In the genomic region with DNA sequence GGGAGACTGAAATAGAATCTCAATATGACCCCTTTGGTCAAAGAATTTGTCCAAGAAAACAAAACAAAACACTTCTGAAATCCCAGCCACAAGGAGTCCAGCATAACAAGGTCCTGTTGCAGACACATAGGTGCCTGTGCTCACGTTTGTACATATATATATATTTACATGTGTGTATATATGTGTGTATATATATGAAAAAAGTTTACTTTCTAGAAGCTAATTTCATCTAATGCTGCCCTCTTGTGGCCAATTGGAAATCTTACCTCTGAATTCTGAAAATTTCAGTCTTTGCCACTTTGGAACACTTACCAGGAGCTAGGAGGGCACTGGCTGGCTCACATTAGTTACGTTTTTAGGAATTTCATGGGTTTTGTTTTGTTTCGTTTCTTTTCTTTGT, we compare ENCODE assay signal across 11 mouse cellular contexts. TPM values are rescaled to one million over a fixed set of nuclear protein-coding genes. Genes with fewer than 3 reads are reported as not detected.
DNase-seq lines count a peak whose midpoint lies in the region; ATAC-seq and TF ChIP-seq lines count a peak whose summit lies in the region.
"Had no signal": no experiment of that assay in that cellular context is flagged by ENCODE, and none has a peak within 500 bp of the region (broad histone marks: within the 10 kb centered on the region; RNA-seq: fewer than 3 reads in every experiment).

No protein-coding gene starts in this region.

- H3K4me2 ChIP-seq in hindbrain, embryonic 11.5 days (replicated peaks; ENCODE audit: low read depth, low read length), result no peak overlapping the region
- H3K4me2 ChIP-seq in neural tube, embryonic 15.5 days, result no peak overlapping the region
- no peak overlapping the region for H3K4me2 ChIP-seq in stomach, postnatal 0 days (replicated peaks; ENCODE audit: low read depth)
- no peak overlapping the region for H3K4me2 ChIP-seq in forebrain, embryonic 12.5 days
- H3K4me2 ChIP-seq: kidney, embryonic 15.5 days had no signal

- DNase-seq in hindbrain, embryonic 11.5 days (ENCODE audit: low spot score), result peak; percentile 49
- DNase-seq in hindbrain, embryonic 10.5 days (ENCODE audit: low spot score), result no peak
- peak; percentile 13 for DNase-seq in neural tube, embryonic 10.5 days (ENCODE audit: extremely low spot score, low spot score)
- peak; percentile 65 for DNase-seq in adipocyte (ENCODE audit: low spot score)
- DNase-seq in stomach, postnatal 0 days (ENCODE audit: low spot score), result no peak
- no peak for DNase-seq in gastrocnemius, adult 8-10 months (ENCODE audit: low spot score in 2 of 2)
- DNase-seq: adrenal gland, postnatal 25 days; lung, adult 2 months had no signal

- no peaks in the 10 kb centered on the region for H3K4me1 ChIP-seq in hindbrain, embryonic 11.5 days (replicated peaks; ENCODE audit: control insufficient read depth, insufficient read depth, low read length)
- no peaks in the 10 kb centered on the region for H3K4me1 ChIP-seq in hindbrain, embryonic 10.5 days (replicated peaks)
- no peaks in the 10 kb centered on the region for H3K4me1 ChIP-seq in neural tube, embryonic 15.5 days
- H3K4me1 ChIP-seq in stomach, postnatal 0 days (replicated peaks; ENCODE audit: control insufficient read depth, insufficient read depth), result no peaks in the 10 kb centered on the region
- no peaks in the 10 kb centered on the region for H3K4me1 ChIP-seq in forebrain, embryonic 12.5 days
- H3K4me1 ChIP-seq: kidney, embryonic 15.5 days had no signal

- WGBS in hindbrain, embryonic 11.5 days, result 20% methylated on average over 3 of the region's 3 CpGs
- WGBS in hindbrain, embryonic 10.5 days, result 24% methylated on average over 3 of the region's 3 CpGs
- WGBS in neural tube, embryonic 15.5 days, result 37% methylated on average over 3 of the region's 3 CpGs
- WGBS in stomach, postnatal 0 days, result 7% methylated on average over 3 of the region's 3 CpGs
- 23% methylated on average over 3 of the region's 3 CpGs for WGBS in forebrain, embryonic 12.5 days

- peak; percentile 67 for TF ChIP-seq CTCF in stomach, postnatal 0 days (IDR thresholded peaks at IDR 0.05; ENCODE audit: low read depth)

- no peak overlapping the region for H3K27ac ChIP-seq in hindbrain, embryonic 11.5 days (ENCODE audit: low read depth, low read length)
- H3K27ac ChIP-seq in hindbrain, embryonic 10.5 days, result no peak overlapping the region
- no peak overlapping the region for H3K27ac ChIP-seq in neural tube, embryonic 15.5 days (replicated peaks)
- no peak overlapping the region for H3K27ac ChIP-seq in stomach, postnatal 0 days (replicated peaks)
- H3K27ac ChIP-seq in forebrain, embryonic 12.5 days, result no peak overlapping the region
- H3K27ac ChIP-seq: kidney, embryonic 15.5 days had no signal

- TF ChIP-seq EP300 in stomach, postnatal 0 days (optimal IDR thresholded peaks at IDR 0.05), result no peak

- no peak overlapping the region for H3K4me3 ChIP-seq in hindbrain, embryonic 11.5 days (ENCODE audit: low read depth, low read length)
- no peak overlapping the region for H3K4me3 ChIP-seq in hindbrain, embryonic 10.5 days
- H3K4me3 ChIP-seq in neural tube, embryonic 15.5 days (replicated peaks), result no peak overlapping the region
- H3K4me3 ChIP-seq in stomach, postnatal 0 days (ENCODE audit: low read depth, low read length), result no peak overlapping the region
- H3K4me3 ChIP-seq in forebrain, embryonic 12.5 days (replicated peaks), result no peak overlapping the region
- H3K4me3 ChIP-seq: kidney, embryonic 15.5 days had no signal

- no peaks in the 10 kb centered on the region for H3K9me3 ChIP-seq in hindbrain, embryonic 11.5 days (ENCODE audit: control insufficient read depth, low read length)
- no peaks in the 10 kb centered on the region for H3K9me3 ChIP-seq in hindbrain, embryonic 10.5 days
- H3K9me3 ChIP-seq in neural tube, embryonic 15.5 days (replicated peaks), result no peaks in the 10 kb centered on the region
- H3K9me3 ChIP-seq in stomach, postnatal 0 days (ENCODE audit: control insufficient read depth, low read length), result no peaks in the 10 kb centered on the region
- no peaks in the 10 kb centered on the region for H3K9me3 ChIP-seq in forebrain, embryonic 12.5 days
- H3K9me3 ChIP-seq: kidney, embryonic 15.5 days had no signal

- no peaks in the 10 kb centered on the region for H3K36me3 ChIP-seq in hindbrain, embryonic 11.5 days (ENCODE audit: control insufficient read depth, insufficient read depth, low read length)
- H3K36me3 ChIP-seq in hindbrain, embryonic 10.5 days, result no peaks in the 10 kb centered on the region
- H3K36me3 ChIP-seq in neural tube, embryonic 15.5 days, result no peaks in the 10 kb centered on the region
- H3K36me3 ChIP-seq in stomach, postnatal 0 days (ENCODE audit: control insufficient read depth, insufficient read depth, low read length), result no peaks in the 10 kb centered on the region
- no peaks in the 10 kb centered on the region for H3K36me3 ChIP-seq in forebrain, embryonic 12.5 days (replicated peaks)
- H3K36me3 ChIP-seq: kidney, embryonic 15.5 days had no signal

- no peak overlapping the region for H3K9ac ChIP-seq in hindbrain, embryonic 11.5 days (ENCODE audit: low read depth, low read length)
- H3K9ac ChIP-seq in neural tube, embryonic 15.5 days (replicated peaks), result no peak overlapping the region
- H3K9ac ChIP-seq in stomach, postnatal 0 days (ENCODE audit: low read length), result no peak overlapping the region
- no peak overlapping the region for H3K9ac ChIP-seq in forebrain, embryonic 12.5 days
- H3K9ac ChIP-seq: kidney, embryonic 15.5 days had no signal

- no peaks in the 10 kb centered on the region for H3K27me3 ChIP-seq in hindbrain, embryonic 11.5 days (ENCODE audit: control insufficient read depth, insufficient read depth, low read length)
- H3K27me3 ChIP-seq in hindbrain, embryonic 10.5 days (ENCODE audit: insufficient read depth, poor library complexity, severe bottlenecking), result no peaks in the 10 kb centered on the region
- no peaks in the 10 kb centered on the region for H3K27me3 ChIP-seq in neural tube, embryonic 15.5 days (replicated peaks)
- H3K27me3 ChIP-seq in stomach, postnatal 0 days (ENCODE audit: control insufficient read depth, insufficient read depth, low read length), result no peaks in the 10 kb centered on the region
- no peaks in the 10 kb centered on the region for H3K27me3 ChIP-seq in forebrain, embryonic 12.5 days
- H3K27me3 ChIP-seq: kidney, embryonic 15.5 days had no signal

- no peak for ATAC-seq in hindbrain, embryonic 11.5 days (ENCODE audit: low FRiP score)
- no peak for ATAC-seq in neural tube, embryonic 15.5 days (ENCODE audit: low FRiP score)
- no peak for ATAC-seq in stomach, postnatal 0 days (ENCODE audit: low FRiP score, low TSS enrichment)
- ATAC-seq in forebrain, embryonic 12.5 days (ENCODE audit: low FRiP score), result no peak

RNA-seq across cellular contexts. Expression of a gene that starts 17.7 kb away (rescaled TPM):
- polyA plus RNA-seq in hindbrain, embryonic 11.5 days (2014; fragmentation: Nextera tagmentation; extraction: Ambion mirVana), result 0.25 and 0.39 TPM in 2 replicates
- 0.35 and 0.51 TPM in 2 replicates for polyA plus RNA-seq in hindbrain, embryonic 10.5 days (2016; fragmentation: Nextera tagmentation; extraction: Ambion mirVana)
- 1.6 and 8.1 TPM in 2 replicates for polyA plus RNA-seq in neural tube, embryonic 15.5 days (2015; fragmentation: Nextera tagmentation; extraction: Ambion mirVana)
- polyA plus RNA-seq in stomach, postnatal 0 days (2015; fragmentation: Nextera tagmentation; extraction: Ambion mirVana), result 2.5 and 3.4 TPM in 2 replicates
- 0.50 TPM in 1 of 2 replicates, not detected in the other for polyA plus RNA-seq in forebrain, embryonic 12.5 days (2016; fragmentation: Nextera tagmentation; extraction: Ambion mirVana)
- total RNA-seq in gastrocnemius, adult 8-10 months (2022), result 10 to 100 TPM; 15.5 to 25.7 (median 19.9) TPM

RNA-seq across cellular contexts. Expression of a gene that starts 44.8 kb away (rescaled TPM):
- polyA plus RNA-seq in hindbrain, embryonic 11.5 days (2014; fragmentation: Nextera tagmentation; extraction: Ambion mirVana), result not detected in 2 replicates
- not detected in 2 replicates for polyA plus RNA-seq in hindbrain, embryonic 10.5 days (2016; fragmentation: Nextera tagmentation; extraction: Ambion mirVana)
- polyA plus RNA-seq in neural tube, embryonic 15.5 days (2015; fragmentation: Nextera tagmentation; extraction: Ambion mirVana), result 26.4 TPM in 1 of 2 replicates, not detected in the other
- 0.02 TPM in 1 of 2 replicates, not detected in the other for polyA plus RNA-seq in stomach, postnatal 0 days (2015; fragmentation: Nextera tagmentation; extraction: Ambion mirVana)
- not detected in 2 replicates for polyA plus RNA-seq in forebrain, embryonic 12.5 days (2016; fragmentation: Nextera tagmentation; extraction: Ambion mirVana)
- total RNA-seq in gastrocnemius, adult 8-10 months (2022), result under 1 TPM; 0.22 to 0.49 (median 0.26) TPM
- polyA plus RNA-seq: kidney, embryonic 15.5 days had no signal

Comparison
In these comparisons a context has a peak if more than half of its experiments do, and no peak if none do; other contexts are left out.
1. DNase-seq: peak in hindbrain, embryonic 11.5 days (single experiment), neural tube, embryonic 10.5 days (single experiment) and adipocyte (single experiment); none in hindbrain, embryonic 10.5 days (single experiment), stomach, postnatal 0 days (single experiment) and gastrocnemius, adult 8-10 months (0 of 2).